Mouse (Mus musculus): ENCODE measurements around the gene Rusc2. TPM values are rescaled to one million over a fixed set of nuclear protein-coding genes. Genes with fewer than 3 reads are reported as not detected.

Rusc2 gene
- polyA plus RNA-seq, 1 experiment from 2014 or later = 9.6 TPM

- Histone ChIP-seq H3K4me1 (replicated peaks; ENCODE audit: insufficient read depth, low read length) (peaks cover 36% of the 10 kb centered on the region), H3K9me3 (replicated peaks; ENCODE audit: low read length) (no peaks in the 10 kb centered on the region), H3K9ac (ENCODE audit: low read depth, low read length) (no peak overlapping the region), H3K4me2 (ENCODE audit: low read length) (no peak overlapping the region), H3K27ac (peak overlapping the region; percentile 79), H3K4me3 (replicated peaks; ENCODE audit: low read depth, low read length) (no peak overlapping the region), H3K27me3 (ENCODE audit: insufficient read depth, low read length) (no peaks in the 10 kb centered on the region), H3K36me3 (ENCODE audit: insufficient read depth, low read length) (peaks cover 32% of the 10 kb centered on the region)
- peak; percentile 85 for DNase-seq (ENCODE audit: low spot score)
- peak; percentile 67 for ATAC-seq (replicated peaks; ENCODE audit: low FRiP score, low read depth)
- 41% methylated on average over 16 of the region's 16 CpGs for WGBS
- TF ChIP-seq CTCF (IDR thresholded peaks at IDR 0.05; ENCODE audit: low read depth) = no peak
These were observed 35.7 kb downstream of the Rusc2 start for GRCm38 (mm10) chr4:43417269-43418062.

- 65% methylated on average over 4 of the region's 4 CpGs for WGBS
- TF ChIP-seq CTCF (IDR thresholded peaks at IDR 0.05; ENCODE audit: low read depth) = no peak
- Histone ChIP-seq H3K27me3 (ENCODE audit: insufficient read depth, low read length) (no peaks in the 10 kb centered on the region), H3K9me3 (replicated peaks; ENCODE audit: low read length) (no peaks in the 10 kb centered on the region), H3K36me3 (ENCODE audit: insufficient read depth, low read length) (peaks cover 39% of the 10 kb centered on the region), H3K27ac (peak overlapping the region; percentile 79), H3K9ac (ENCODE audit: low read depth, low read length) (no peak overlapping the region), H3K4me3 (replicated peaks; ENCODE audit: low read depth, low read length) (no peak overlapping the region), H3K4me2 (ENCODE audit: low read length) (peak overlapping the region; percentile 10; the same call in 1 of the 2 replicates), H3K4me1 (replicated peaks; ENCODE audit: insufficient read depth, low read length) (peaks cover 36% of the 10 kb centered on the region)
- ATAC-seq (replicated peaks; ENCODE audit: low FRiP score, low read depth) = no peak
- no peak for DNase-seq (ENCODE audit: low spot score)
These were observed 36.7 kb downstream of the Rusc2 start for GRCm38 (mm10) chr4:43418450-43418849.

- no peak; the same call in 1 of the 2 replicates for TF ChIP-seq CTCF (IDR thresholded peaks at IDR 0.05; ENCODE audit: low read depth)
- Histone ChIP-seq H3K9me3 (replicated peaks; ENCODE audit: low read length) (no peaks in the 10 kb centered on the region), H3K9ac (ENCODE audit: low read depth, low read length) (no peak overlapping the region), H3K27ac (peak overlapping the region; percentile 38; the same call in 1 of the 2 replicates), H3K4me3 (replicated peaks; ENCODE audit: low read depth, low read length) (no peak overlapping the region), H3K36me3 (ENCODE audit: insufficient read depth, low read length) (peaks cover 44% of the 10 kb centered on the region), H3K4me2 (ENCODE audit: low read length) (peak overlapping the region; percentile 10; the same call in 1 of the 2 replicates), H3K27me3 (ENCODE audit: insufficient read depth, low read length) (no peaks in the 10 kb centered on the region), H3K4me1 (replicated peaks; ENCODE audit: insufficient read depth, low read length) (peaks cover 36% of the 10 kb centered on the region)
- DNase-seq (ENCODE audit: low spot score) (peak; percentile 67), ATAC-seq (replicated peaks; ENCODE audit: low FRiP score, low read depth) (no peak)
- WGBS = 44% methylated on average over 15 of the region's 15 CpGs
These were observed 37.3 kb downstream of the Rusc2 start for GRCm38 (mm10) chr4:43418973-43419656.

GRCm38 (mm10) chr4:43419801-43420281, 38.1 kb downstream of the Rusc2 start:
- 43% methylated on average over 9 of the region's 9 CpGs for WGBS
- Histone ChIP-seq H3K27ac (peak overlapping the region; percentile 38; the same call in 1 of the 2 replicates), H3K4me1 (replicated peaks; ENCODE audit: insufficient read depth, low read length) (peaks cover 36% of the 10 kb centered on the region), H3K9ac (ENCODE audit: low read depth, low read length) (no peak overlapping the region), H3K4me3 (replicated peaks; ENCODE audit: low read depth, low read length) (no peak overlapping the region), H3K27me3 (ENCODE audit: insufficient read depth, low read length) (no peaks in the 10 kb centered on the region), H3K9me3 (replicated peaks; ENCODE audit: low read length) (no peaks in the 10 kb centered on the region), H3K36me3 (ENCODE audit: insufficient read depth, low read length) (peaks cover 51% of the 10 kb centered on the region), H3K4me2 (ENCODE audit: low read length) (no peak overlapping the region)
- no peak for DNase-seq (ENCODE audit: low spot score)
- no peak for TF ChIP-seq CTCF (IDR thresholded peaks at IDR 0.05; ENCODE audit: low read depth)
- no peak for ATAC-seq (replicated peaks; ENCODE audit: low FRiP score, low read depth)

- H3K36me3 ChIP-seq (ENCODE audit: insufficient read depth, low read length) = peaks cover 46% of the 10 kb centered on the region
- peak; percentile 97 for TF ChIP-seq CTCF (IDR thresholded peaks at IDR 0.05; ENCODE audit: low read depth)
- DNase-seq (ENCODE audit: low spot score) = peak; percentile 94
- no peak overlapping the region for H3K9ac ChIP-seq (ENCODE audit: low read depth, low read length)
- no peaks in the 10 kb centered on the region for H3K9me3 ChIP-seq (replicated peaks; ENCODE audit: low read length)
- peak overlapping the region; percentile 38; the same call in 1 of the 2 replicates for H3K27ac ChIP-seq
- ATAC-seq (replicated peaks; ENCODE audit: low FRiP score, low read depth) = 0 out of 2 replicates have a peak, but pooled peaks have one; percentile 0
- H3K4me3 ChIP-seq (replicated peaks; ENCODE audit: low read depth, low read length) = no peak overlapping the region
- no peak overlapping the region for H3K4me2 ChIP-seq (ENCODE audit: low read length)
- H3K4me1 ChIP-seq (replicated peaks; ENCODE audit: insufficient read depth, low read length) = peaks cover 36% of the 10 kb centered on the region
- WGBS = 2% methylated on average over 6 of the region's 6 CpGs
- H3K27me3 ChIP-seq (ENCODE audit: insufficient read depth, low read length) = no peaks in the 10 kb centered on the region
These were observed 38.5 kb downstream of the Rusc2 start for GRCm38 (mm10) chr4:43420305-43420704.

GRCm38 (mm10) chr4:43421632-43422240, 40.0 kb downstream of the Rusc2 start:
- 83% methylated on average over 28 of the region's 28 CpGs for WGBS
- no peak overlapping the region for H3K9ac ChIP-seq (ENCODE audit: low read depth, low read length)
- peaks cover 31% of the 10 kb centered on the region for H3K4me1 ChIP-seq (replicated peaks; ENCODE audit: insufficient read depth, low read length)
- no peak for ATAC-seq (replicated peaks; ENCODE audit: low FRiP score, low read depth)
- peaks cover 41% of the 10 kb centered on the region for H3K36me3 ChIP-seq (ENCODE audit: insufficient read depth, low read length)
- no peak for TF ChIP-seq CTCF (IDR thresholded peaks at IDR 0.05; ENCODE audit: low read depth)
- no peak overlapping the region for H3K4me2 ChIP-seq (ENCODE audit: low read length)
- no peak for DNase-seq (ENCODE audit: low spot score)
- H3K27ac ChIP-seq = no peak overlapping the region
- no peaks in the 10 kb centered on the region for H3K27me3 ChIP-seq (ENCODE audit: insufficient read depth, low read length)
- H3K4me3 ChIP-seq (replicated peaks; ENCODE audit: low read depth, low read length) = no peak overlapping the region
- H3K9me3 ChIP-seq (replicated peaks; ENCODE audit: low read length) = no peaks in the 10 kb centered on the region

All from kidney, postnatal 0 days (tissue).